Mouse (Mus musculus): ENCODE data around the gene Hist1h2ab.

GRCm38 (mm10) chr13:23757921-23758320 lies 7.0 kb downstream of the Hist1h2ab start:
- no peak for TF ChIP-seq CTCF (IDR thresholded peaks at IDR 0.05; ENCODE audit: borderline replicate concordance, insufficient read depth, low read depth, low read length)
- no peak for TF ChIP-seq POLR2A (IDR thresholded peaks at IDR 0.05; ENCODE audit: borderline replicate concordance, insufficient read depth, low read length)

Measured in cerebellum, adult 2 months (tissue).